Mouse (Mus musculus): ENCODE data around the gene Pgm1. TPM values are rescaled to one million over a fixed set of nuclear protein-coding genes. Genes with fewer than 3 reads are reported as not detected.

Pgm1 gene
- polyA plus RNA-seq, 1 experiment: 60.8 TPM

DNA sequence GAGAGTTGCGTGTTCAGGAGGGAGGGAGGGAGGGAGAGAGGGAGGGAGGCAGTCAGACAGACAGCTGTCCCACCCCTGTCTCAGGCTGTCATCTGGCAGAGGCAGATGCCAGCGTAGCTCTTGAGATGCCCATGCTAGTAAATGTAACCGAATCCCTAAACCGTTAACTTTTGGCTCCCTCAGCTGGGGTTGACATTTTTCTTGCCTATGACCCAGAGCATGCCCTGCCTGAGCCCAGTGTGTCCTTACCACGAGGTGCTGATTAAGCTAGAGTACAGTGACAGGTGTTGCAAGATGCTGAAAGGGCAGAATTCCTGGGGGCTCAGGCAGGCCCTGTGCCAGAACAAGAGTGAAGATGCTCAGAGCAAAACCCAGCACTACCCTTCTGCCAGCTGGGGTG is 45.2 kb downstream of the Pgm1 start:
- Histone ChIP-seq H3K27ac (ENCODE audit: insufficient read depth, low read length) (no peak overlapping the region), H3K4me3 (ENCODE audit: insufficient read depth, low read length) (no peak overlapping the region), H3K4me1 (ENCODE audit: control insufficient read depth, insufficient read depth, low read length) (0 out of 2 replicates have a peak, but pooled peaks cover 4% of the 10 kb centered on the region)
- TF ChIP-seq CTCF (IDR thresholded peaks at IDR 0.05; ENCODE audit: extremely low read depth, insufficient read depth, low read length) (no peak), POLR2A (IDR thresholded peaks at IDR 0.05; ENCODE audit: extremely low read depth, insufficient read depth, low read length) (no peak)

DNA sequence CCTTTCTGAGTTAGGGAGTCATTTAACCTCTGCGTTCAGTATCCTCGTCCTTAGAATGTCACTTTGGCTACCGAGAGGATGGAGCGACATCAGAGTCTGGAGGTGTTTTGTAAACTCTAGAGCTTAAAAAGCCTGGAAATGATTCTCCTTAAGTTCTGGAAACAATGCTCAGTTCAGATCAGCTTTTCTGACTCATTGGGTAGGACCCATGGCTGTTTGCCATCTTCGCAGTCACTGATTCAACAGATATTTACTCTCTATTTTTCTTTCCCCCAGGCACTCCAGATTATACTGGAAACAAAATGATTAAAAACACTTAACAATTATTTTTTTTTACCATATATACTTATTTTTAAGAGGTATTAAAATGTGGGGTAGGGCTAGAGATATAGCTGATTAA is 50.1 kb downstream of the Pgm1 start:
- TF ChIP-seq CTCF (IDR thresholded peaks at IDR 0.05; ENCODE audit: extremely low read depth, insufficient read depth, low read length) (no peak), POLR2A (IDR thresholded peaks at IDR 0.05; ENCODE audit: extremely low read depth, insufficient read depth, low read length) (no peak)
- Histone ChIP-seq H3K4me1 (ENCODE audit: control insufficient read depth, insufficient read depth, low read length) (no peaks in the 10 kb centered on the region), H3K27ac (ENCODE audit: insufficient read depth, low read length) (no peak overlapping the region), H3K4me3 (ENCODE audit: insufficient read depth, low read length) (no peak overlapping the region)

- H3K27ac ChIP-seq (ENCODE audit: insufficient read depth, low read length): no peak overlapping the region
- no peak for TF ChIP-seq POLR2A (IDR thresholded peaks at IDR 0.05; ENCODE audit: extremely low read depth, insufficient read depth, low read length)
- no peak for TF ChIP-seq CTCF (IDR thresholded peaks at IDR 0.05; ENCODE audit: extremely low read depth, insufficient read depth, low read length)
- H3K4me3 ChIP-seq (ENCODE audit: insufficient read depth, low read length): no peak overlapping the region
- H3K4me1 ChIP-seq (ENCODE audit: control insufficient read depth, insufficient read depth, low read length): no peaks in the 10 kb centered on the region
Measured at GRCm38 (mm10) chr4:99981216-99981615, 52.0 kb downstream of the Pgm1 start.

GRCm38 (mm10) chr4:99983652-99984368 is 54.6 kb downstream of the Pgm1 start:
- H3K4me3 ChIP-seq (ENCODE audit: insufficient read depth, low read length): no peak overlapping the region
- TF ChIP-seq POLR2A (IDR thresholded peaks at IDR 0.05; ENCODE audit: extremely low read depth, insufficient read depth, low read length): no peak
- TF ChIP-seq CTCF (IDR thresholded peaks at IDR 0.05; ENCODE audit: extremely low read depth, insufficient read depth, low read length): no peak
- H3K27ac ChIP-seq (ENCODE audit: insufficient read depth, low read length): no peak overlapping the region
- H3K4me1 ChIP-seq (ENCODE audit: control insufficient read depth, insufficient read depth, low read length): no peaks in the 10 kb centered on the region

- TF ChIP-seq POLR2A (IDR thresholded peaks at IDR 0.05; ENCODE audit: extremely low read depth, insufficient read depth, low read length) (no peak), CTCF (IDR thresholded peaks at IDR 0.05; ENCODE audit: extremely low read depth, insufficient read depth, low read length) (no peak)
- no peak overlapping the region for H3K4me3 ChIP-seq (ENCODE audit: insufficient read depth, low read length)
- no peaks in the 10 kb centered on the region for H3K4me1 ChIP-seq (ENCODE audit: control insufficient read depth, insufficient read depth, low read length)
- no peak overlapping the region for H3K27ac ChIP-seq (ENCODE audit: insufficient read depth, low read length)
Measured at GRCm38 (mm10) chr4:99984369-99984752, 55.1 kb downstream of the Pgm1 start.

GRCm38 (mm10) chr4:99985086-99985485 is 55.9 kb downstream of the Pgm1 start:
- no peak overlapping the region for H3K4me3 ChIP-seq (ENCODE audit: insufficient read depth, low read length)
- H3K27ac ChIP-seq (ENCODE audit: insufficient read depth, low read length): no peak overlapping the region
- TF ChIP-seq POLR2A (IDR thresholded peaks at IDR 0.05; ENCODE audit: extremely low read depth, insufficient read depth, low read length): no peak
- TF ChIP-seq CTCF (IDR thresholded peaks at IDR 0.05; ENCODE audit: extremely low read depth, insufficient read depth, low read length): no peak

DNA sequence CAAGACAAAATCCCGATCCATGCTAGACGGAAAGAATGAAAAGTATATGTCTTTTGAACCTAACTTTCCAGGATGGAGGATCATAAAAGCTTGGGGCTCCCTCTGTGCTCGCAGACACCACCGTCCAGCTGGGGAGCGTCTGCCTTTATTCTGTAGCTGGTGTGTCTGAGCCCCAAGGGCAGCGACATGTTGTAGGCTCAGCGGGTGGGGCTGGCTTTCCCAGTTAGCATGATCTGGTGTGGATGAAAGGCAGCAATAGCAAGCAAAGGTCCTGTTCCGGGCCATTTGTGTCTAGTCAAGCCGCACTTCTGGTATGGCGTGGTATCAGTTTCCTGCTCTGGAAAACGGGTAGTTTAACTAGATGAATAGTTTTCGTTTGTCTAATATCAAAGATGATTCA is 56.4 kb downstream of the Pgm1 start:
- TF ChIP-seq CTCF (IDR thresholded peaks at IDR 0.05; ENCODE audit: extremely low read depth, insufficient read depth, low read length): no peak
- TF ChIP-seq POLR2A (IDR thresholded peaks at IDR 0.05; ENCODE audit: extremely low read depth, insufficient read depth, low read length): no peak
- Histone ChIP-seq H3K4me3 (ENCODE audit: insufficient read depth, low read length) (no peak overlapping the region), H3K27ac (ENCODE audit: insufficient read depth, low read length) (no peak overlapping the region), H3K4me1 (ENCODE audit: control insufficient read depth, insufficient read depth, low read length) (no peaks in the 10 kb centered on the region)

More at GRCm38 (mm10) chr4:99985086-99985485, 55.9 kb downstream of the Pgm1 start:
- no peaks in the 10 kb centered on the region for H3K4me1 ChIP-seq (ENCODE audit: control insufficient read depth, insufficient read depth, low read length)

- no peak overlapping the region for H3K4me3 ChIP-seq (ENCODE audit: insufficient read depth, low read length)
- no peak for TF ChIP-seq CTCF (IDR thresholded peaks at IDR 0.05; ENCODE audit: extremely low read depth, insufficient read depth, low read length)
- no peak for TF ChIP-seq POLR2A (IDR thresholded peaks at IDR 0.05; ENCODE audit: extremely low read depth, insufficient read depth, low read length)
- no peak overlapping the region for H3K27ac ChIP-seq (ENCODE audit: insufficient read depth, low read length)
- no peaks in the 10 kb centered on the region for H3K4me1 ChIP-seq (ENCODE audit: control insufficient read depth, insufficient read depth, low read length)
Measured at GRCm38 (mm10) chr4:99986609-99987008, 57.4 kb downstream of the Pgm1 start.

DNA sequence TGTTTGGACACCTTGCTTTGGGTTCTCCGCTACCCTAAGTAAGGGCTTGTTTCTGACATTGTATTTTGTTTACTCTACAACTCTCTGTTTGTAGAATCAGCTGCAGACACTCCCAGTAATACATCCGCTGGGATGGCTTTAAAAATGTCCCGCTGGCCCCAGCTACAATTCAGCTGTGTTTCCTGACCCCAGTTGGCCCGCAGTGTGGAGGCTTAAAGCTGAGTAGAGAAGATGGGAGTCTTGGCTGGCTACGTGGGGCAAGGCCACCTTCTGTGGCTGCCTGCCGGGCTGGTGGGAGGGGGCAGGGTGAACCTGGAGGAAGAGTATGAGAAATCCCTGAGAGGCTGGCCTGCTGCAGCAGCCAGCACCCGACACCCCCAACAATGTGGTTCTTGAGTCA is 59.6 kb downstream of the Pgm1 start:
- no peak overlapping the region for H3K4me3 ChIP-seq (ENCODE audit: insufficient read depth, low read length)
- no peaks in the 10 kb centered on the region for H3K4me1 ChIP-seq (ENCODE audit: control insufficient read depth, insufficient read depth, low read length)
- no peak overlapping the region for H3K27ac ChIP-seq (ENCODE audit: insufficient read depth, low read length)
- no peak for TF ChIP-seq CTCF (IDR thresholded peaks at IDR 0.05; ENCODE audit: extremely low read depth, insufficient read depth, low read length)
- TF ChIP-seq POLR2A (IDR thresholded peaks at IDR 0.05; ENCODE audit: extremely low read depth, insufficient read depth, low read length): no peak

DNA sequence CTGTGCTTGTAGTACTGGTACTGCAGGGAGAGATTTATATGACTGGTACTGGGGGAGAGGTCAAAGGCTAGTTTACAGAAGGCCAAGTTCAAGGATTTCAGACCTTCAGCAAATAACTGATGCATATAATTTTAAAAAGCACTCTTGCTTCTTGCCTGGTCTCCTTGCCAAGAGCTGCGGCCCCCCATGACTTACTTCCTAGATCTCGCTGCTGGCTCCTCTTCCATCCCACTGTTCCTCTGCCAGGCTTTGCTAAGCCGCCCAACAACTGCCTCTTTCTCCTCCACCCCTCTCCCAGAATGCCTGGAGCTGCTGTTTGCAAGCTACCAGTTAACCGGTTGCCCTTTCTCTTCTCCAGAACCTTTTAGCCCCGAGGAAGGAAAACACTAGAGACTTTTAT is 71.8 kb downstream of the Pgm1 start:
- no peak for TF ChIP-seq CTCF (IDR thresholded peaks at IDR 0.05; ENCODE audit: extremely low read depth, insufficient read depth, low read length)
- no peak for TF ChIP-seq POLR2A (IDR thresholded peaks at IDR 0.05; ENCODE audit: extremely low read depth, insufficient read depth, low read length)
- no peaks in the 10 kb centered on the region for H3K4me1 ChIP-seq (ENCODE audit: control insufficient read depth, insufficient read depth, low read length)
- no peak overlapping the region for H3K4me3 ChIP-seq (ENCODE audit: insufficient read depth, low read length)
- H3K27ac ChIP-seq (ENCODE audit: insufficient read depth, low read length): no peak overlapping the region

All from cortical plate, adult 2 months (tissue).